Mouse (Mus musculus): ENCODE results near the gene Gm28053.

DNA sequence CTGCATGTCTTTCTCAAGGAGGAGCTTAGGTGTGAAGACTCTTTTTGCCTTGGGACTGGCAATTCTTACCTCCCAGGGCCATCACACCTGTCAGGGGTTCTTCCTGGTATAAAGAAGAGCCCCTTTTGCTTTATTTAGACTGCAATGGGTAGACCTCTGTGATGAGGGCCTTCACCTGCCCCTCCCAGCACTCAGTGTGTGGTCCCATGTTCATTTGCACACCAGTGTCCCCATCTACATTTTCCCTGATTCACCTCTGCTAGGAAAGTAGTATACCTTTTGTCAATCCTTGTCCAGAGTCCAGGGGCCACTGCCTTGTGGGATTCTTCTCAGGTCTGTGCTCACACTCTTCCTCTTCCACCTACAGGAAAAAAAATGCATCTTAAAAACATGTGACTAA is 14.3 kb upstream of the Gm28053 start:
- TF ChIP-seq CTCF (conservative IDR thresholded peaks at IDR 0.05; ENCODE audit: low read length), result no peak
- no peak for TF ChIP-seq NANOG (IDR thresholded peaks at IDR 0.05; ENCODE audit: borderline replicate concordance, low read length)

Measured in E14TG2a.4 (cell line).